Mouse (Mus musculus): ENCODE results near the gene Tmem106c.

Tmem106c gene

DNA sequence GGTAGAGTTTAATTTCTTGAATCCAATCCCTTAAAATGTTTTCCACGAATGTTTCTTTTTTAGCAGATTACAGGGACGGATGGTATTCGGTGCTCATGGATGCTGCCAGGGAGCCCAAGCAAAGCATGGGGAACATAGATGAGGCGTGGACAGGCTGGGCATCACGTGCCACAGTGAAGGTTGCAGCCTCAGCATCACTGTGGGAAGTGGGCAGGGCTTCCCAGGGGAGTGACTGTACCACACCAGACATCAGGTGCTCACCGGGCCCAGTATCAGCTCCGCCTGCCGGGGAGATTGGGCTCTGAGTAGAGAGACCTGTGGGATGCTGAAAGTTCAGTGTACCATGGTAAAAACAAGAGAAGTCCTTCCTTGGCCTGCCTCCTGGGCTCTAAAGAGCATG is 9.3 kb upstream of the Tmem106c start:
- no peak for DNase-seq

- no peak for DNase-seq
Observed at GRCm38 (mm10) chr15:97955286-97955685, 8.7 kb upstream of the Tmem106c start.

DNA sequence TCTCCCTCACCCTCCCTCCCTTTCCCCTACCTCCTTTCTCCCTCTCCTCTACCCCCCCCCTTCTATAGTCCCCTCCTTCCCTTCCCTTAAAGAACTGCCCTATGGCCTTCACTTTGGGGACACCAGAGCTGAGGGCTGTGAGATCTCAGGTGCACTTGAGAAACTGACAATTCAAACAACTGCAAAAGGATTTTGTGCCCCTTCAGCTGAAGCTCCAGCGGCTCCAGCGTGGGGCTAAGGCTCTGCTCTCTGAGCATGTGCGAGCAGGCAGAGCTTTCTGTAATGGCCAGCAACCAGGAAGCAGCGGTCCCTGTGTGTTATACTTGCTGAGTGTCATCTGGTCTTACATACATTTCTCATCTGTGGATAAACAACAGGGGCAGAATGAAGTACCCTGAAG is 8.3 kb upstream of the Tmem106c start:
- DNase-seq = no peak

- DNase-seq = no peak
Observed at GRCm38 (mm10) chr15:97956416-97956815, 7.6 kb upstream of the Tmem106c start.

GRCm38 (mm10) chr15:97963329-97963988 is 541 bp upstream of the Tmem106c start:
- no peak for DNase-seq

DNA sequence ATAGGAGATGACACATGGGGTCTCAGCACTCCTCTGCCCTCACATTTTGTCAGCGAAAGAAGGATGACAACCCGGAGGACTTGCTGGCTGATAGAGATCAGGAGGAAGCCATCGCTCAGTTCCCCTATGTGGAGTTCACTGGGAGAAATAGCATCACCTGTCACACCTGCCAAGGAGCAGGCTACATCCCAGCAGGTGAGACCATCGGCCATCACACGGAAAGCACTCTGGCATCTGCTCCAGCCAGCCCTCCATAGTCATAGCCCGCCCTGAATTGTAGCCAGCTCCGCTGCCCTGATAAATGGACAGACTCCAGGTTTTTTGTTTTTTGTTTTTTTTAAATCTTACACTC is 812 bp downstream of the Tmem106c start:
- DNase-seq = no peak

- DNase-seq = peak; percentile 14
Observed at GRCm38 (mm10) chr15:97965311-97966045, 1.5 kb downstream of the Tmem106c start.

DNA sequence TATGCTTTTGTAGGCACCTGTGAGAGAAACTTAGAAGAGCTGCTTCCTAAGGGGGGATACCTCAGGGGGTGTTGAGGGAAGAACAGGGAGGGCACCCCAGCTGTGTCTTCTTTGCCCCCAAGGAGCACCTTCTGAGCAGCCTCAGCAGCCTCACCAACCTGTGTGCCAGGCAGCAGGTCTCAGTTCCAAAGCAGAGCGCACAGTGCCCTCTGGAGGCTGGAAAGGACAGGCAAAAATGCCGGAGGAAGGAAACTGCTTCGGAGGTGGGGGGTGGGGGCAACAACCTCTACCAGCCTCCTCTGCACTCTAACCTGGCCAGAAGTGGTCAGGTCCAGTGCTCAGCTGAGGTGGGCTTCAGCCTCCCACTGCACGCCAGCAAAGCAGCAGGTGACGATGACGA is 6.3 kb downstream of the Tmem106c start:
- no peak for DNase-seq

DNA sequence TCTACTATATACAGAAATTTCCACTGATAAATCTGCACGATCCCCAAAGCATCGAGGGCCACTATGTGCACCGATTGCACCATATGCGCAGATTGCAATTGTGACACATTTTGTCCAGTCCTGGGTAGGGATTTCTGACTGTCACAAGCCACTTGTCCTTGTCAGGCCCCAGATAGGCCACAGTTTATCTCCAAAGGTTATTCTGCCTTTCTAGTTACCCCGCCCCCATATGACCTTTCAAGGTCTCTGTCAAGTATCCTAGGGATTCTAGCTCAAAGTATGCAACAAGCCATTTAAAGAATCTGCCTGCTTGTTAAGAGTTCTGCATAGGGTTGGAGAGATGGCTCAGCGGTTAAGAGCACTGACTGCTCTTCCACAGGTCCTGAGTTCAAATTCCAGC is 8.6 kb downstream of the Tmem106c start:
- no peak for DNase-seq

DNA sequence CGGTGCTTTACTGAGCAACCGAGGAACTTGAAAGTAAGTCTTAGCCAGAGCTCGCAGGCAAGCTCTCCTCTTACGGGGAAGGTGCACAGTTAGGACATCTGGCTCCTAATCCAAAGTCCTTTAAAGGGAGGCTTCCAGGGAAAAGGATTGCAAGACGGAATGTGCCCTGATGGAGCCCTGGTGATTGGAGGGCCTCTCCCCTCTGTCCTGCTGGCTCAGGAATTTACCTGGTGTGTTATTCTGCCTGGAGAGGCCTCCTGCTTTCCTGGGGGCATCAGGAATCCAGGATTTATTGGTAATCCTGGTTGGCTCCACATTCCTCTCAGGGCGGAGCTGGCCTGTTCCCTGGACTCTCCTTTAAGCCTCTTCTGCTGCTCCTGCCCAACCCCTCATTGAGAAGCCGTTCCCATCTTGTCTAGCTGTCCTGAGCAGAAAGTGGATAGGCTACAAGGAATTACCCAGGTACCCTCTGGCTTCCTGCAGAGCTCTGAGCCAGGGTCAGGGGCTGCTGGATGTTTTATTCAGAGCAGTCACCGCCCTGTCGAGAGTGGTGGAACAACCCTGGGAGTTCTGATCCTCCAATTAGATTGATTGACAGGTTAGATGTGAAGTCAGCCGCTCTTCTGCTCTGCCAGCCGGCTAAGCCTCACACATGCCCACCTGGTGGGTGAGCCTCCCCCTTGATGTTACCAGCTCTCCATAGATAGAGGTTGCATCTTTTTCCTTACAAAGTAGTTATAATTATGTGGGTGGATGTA is 9.4 kb downstream of the Tmem106c start:
- DNase-seq = no peak

DNA sequence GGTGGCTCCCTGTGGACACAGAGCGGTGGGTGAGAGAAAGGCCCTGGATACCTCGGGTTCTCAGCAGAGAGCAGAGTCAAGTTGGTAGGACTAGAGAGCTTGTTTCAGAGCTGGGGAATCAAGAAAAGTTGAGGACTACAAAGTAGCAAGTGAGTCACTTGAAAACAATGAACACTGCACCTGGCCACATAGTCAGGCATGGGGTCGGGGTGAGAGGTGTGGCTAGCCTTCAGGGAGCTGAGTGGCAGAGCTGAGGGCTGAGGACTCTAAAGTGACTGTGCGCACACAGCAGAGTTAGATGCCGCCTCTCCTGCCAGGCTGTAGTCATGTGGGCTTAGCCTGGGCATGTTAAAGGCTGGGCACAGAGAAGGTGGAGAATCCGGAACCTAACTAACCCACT is 17.6 kb downstream of the Tmem106c start:
- DNase-seq = no peak

GRCm38 (mm10) chr15:97989544-97989943 is 25.5 kb downstream of the Tmem106c start:
- no peak for DNase-seq

GRCm38 (mm10) chr15:97990124-97990523 is 26.1 kb downstream of the Tmem106c start:
- no peak for DNase-seq

GRCm38 (mm10) chr15:97990721-97991120 is 26.7 kb downstream of the Tmem106c start:
- no peak for DNase-seq

DNA sequence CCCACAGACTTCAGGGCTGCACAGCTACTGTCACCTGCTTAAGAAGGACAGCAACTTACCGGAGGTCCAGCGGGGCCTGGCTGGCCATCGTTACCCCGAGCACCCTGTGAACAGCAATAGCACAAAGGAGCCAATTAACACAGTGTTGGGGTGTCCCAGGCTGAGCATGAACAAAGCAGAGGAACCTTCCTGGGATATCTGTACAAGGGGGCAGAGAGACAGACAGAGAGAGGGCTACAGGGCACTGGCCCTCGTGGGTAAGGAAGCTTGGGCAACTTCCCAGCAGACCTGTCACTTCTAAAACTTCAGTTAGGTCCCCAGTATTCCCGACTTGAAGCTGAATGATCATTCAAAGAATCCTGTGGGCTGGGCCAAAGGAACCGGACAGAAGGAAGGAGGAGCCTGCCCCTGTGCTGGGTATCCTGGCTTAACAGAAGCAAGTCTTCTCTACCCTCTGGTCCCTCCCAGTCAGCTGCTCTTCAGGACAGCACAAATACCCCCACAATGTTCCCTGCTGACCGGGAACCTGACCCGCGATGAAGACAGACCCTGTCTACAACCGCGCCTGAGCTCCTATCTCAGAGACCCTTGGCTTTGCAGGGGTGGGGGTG is 27.4 kb downstream of the Tmem106c start:
- DNase-seq = no peak

DNA sequence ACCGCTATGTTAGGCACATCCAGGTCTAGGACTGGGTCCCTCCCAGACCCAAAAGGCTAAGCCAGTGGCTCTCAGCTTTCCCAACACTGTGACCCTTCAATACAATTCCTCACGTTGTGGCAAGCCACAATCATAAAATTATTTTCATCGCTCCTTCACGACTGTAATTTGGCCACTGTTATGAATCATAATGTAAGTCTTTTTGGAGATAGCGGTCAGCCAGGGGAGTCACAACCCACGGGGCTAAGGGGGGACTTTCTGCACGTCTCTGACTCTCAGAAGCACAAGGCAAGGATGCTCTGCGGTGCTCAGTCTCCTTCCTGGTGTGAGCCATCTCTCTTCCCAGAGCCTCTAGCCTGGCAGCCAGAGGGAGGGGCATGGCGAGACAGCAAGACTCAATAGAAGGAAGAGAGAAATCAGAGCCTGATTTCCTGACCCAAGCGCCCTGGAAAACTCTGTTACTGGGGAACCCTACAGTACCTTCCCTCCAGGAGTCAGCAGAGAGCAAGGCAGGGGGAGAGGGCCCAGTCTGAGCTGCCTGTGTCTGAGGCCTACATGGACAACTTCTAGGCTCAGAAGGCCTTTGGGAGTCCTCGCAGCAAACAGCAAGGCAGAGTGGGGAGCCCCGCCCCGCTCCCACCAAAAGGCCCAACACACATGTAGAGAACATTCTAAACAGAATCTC is 28.2 kb downstream of the Tmem106c start:
- DNase-seq = no peak

DNA sequence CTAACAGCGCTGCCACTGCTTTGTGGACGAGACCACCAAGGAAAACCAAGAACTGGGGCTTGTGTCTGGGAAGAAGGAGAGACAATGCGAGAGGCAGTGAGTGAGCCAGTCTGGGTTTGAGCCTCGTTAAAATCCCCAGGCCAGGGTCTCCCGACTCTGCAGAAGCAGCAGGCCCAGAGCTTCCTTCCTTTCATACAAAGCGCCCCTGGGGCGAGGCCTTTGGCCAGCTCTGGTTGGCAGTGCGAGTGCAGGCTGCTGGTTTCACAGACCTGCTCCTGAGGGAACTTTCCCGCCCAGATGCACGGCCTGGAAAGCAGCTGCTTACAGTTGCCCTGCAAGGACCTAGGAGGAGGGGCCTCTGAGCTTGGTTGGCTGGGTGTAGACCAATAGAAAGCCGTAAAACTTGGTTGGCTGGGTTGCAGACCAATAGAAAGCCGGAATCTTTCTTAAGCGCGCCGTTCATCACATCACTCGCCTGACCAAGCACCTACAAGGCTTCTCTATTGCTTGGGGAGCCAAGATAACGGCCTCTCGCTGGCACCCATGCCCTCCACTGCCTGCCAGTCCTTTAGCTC is 28.8 kb downstream of the Tmem106c start:
- peak; percentile 83 for DNase-seq

GRCm38 (mm10) chr15:97996716-97997256 is 32.8 kb downstream of the Tmem106c start:
- no peak for DNase-seq

DNA sequence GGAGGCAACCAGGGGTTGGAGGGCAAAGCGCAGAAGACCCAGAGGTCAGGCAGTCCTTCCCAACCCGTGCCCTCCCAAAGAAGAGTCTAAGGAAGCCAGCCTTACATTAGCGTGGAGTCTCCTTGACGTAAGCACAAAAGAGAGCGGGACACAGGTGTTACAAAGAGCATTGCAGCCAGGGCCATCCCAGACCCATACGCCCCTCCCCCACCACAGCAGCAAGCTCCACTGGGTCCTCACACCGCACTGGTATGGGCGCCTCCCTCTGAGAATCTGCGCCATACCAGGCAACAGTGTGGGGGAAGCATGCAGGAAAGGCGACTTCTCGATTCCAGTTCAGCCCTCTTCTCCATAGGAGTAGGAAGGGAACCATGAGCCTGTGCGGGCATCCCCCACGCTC is 35.5 kb downstream of the Tmem106c start:
- DNase-seq = no peak

- no peak for DNase-seq
Observed at GRCm38 (mm10) chr15:97999991-98000390, 36.0 kb downstream of the Tmem106c start.

DNA sequence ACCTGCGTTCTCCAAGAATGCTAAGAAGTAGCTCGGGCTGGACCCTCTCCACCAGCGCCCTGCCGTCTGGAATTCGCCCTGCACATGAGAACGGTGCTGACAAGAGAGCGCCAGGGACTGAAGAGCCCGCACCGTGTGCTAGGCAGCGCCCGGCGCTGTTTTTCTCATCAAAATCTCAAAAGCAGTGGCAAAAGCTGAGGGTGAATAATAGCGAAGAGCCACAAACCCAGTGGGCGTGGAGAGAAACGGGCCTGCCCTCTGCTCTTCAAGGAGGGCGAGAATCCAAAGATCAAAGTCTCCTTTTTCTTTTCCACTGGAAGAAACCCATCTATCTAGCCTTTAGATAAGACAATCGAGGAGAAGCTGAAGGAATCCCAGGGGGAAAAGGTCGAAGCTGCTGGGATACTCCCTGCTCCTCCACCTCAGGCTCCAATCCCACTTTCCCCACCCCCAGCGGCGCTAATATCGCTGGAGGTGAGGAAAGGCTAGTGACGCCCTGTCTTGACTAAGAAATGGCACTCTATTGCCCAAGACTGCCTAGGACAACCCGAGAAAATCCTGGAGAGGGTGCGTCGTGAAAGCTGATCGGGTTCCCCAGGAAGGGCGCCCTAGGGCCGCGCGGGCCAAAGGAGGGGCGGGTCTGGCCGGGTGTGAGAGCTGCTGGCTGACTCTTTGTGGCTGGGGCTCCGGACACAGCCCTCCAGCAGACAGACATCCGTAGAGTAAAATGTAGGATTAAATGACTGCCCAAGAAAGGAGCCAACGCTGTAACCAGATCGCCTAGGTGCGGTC is 37.5 kb downstream of the Tmem106c start:
- no peak for DNase-seq
